Mouse (Mus musculus) forebrain, embryonic 16.5 days (tissue): ENCODE results near the gene Arhgap23. TPM values are rescaled to one million over a fixed set of nuclear protein-coding genes. Genes with fewer than 3 reads are reported as not detected.

Experiments used
- ATAC-seq: fragments of 200-750 bp; cut with Nextera tagmentation; 2 replicates; pipeline ENCODE4 v1.8.0; 2017; ENCODE audit warnings: mild to moderate bottlenecking, moderate library complexity
- H3K27ac ChIP-seq: fragments of 300-500 bp; sonication (generic); 2 replicates; pipeline ENCODE4 v1.5.1; 2014; ENCODE audit warnings: low read length, control low read depth
- H3K27me3 ChIP-seq: fragments of 300-500 bp; sonication (generic); replicated peaks from 2 replicates; pipeline ENCODE4 v1.6.1; 2014; ENCODE audit warnings: low read length; ENCODE audit not compliant: control insufficient read depth, insufficient read depth
- H3K36me3 ChIP-seq: fragments of 300-500 bp; sonication (generic); 2 replicates; pipeline ENCODE4 v1.6.1; 2014; ENCODE audit not compliant: control insufficient read depth, insufficient read depth
- H3K4me1 ChIP-seq: fragments of 300-500 bp; sonication (generic); replicated peaks from 2 replicates; pipeline ENCODE4 v1.6.1; 2014; ENCODE audit warnings: low read length; ENCODE audit not compliant: control insufficient read depth, insufficient read depth
- H3K4me2 ChIP-seq: fragments of 300-500 bp; sonication (generic); 2 replicates; pipeline ENCODE4 v1.6.1; 2014; ENCODE audit warnings: mild to moderate bottlenecking, low read length, control low read depth
- H3K4me3 ChIP-seq: fragments of 300-500 bp; sonication (generic); replicated peaks from 2 replicates; pipeline ENCODE4 v1.5.1; 2014; ENCODE audit warnings: mild to moderate bottlenecking, low read length, control low read depth
- H3K9ac ChIP-seq: fragments of 300-500 bp; sonication (generic); replicated peaks from 2 replicates; pipeline ENCODE4 v1.6.1; 2014; ENCODE audit warnings: low read depth, low read length, control low read depth
- H3K9me3 ChIP-seq: fragments of 300-500 bp; sonication (generic); 2 replicates; pipeline ENCODE4 v1.6.1; 2016; ENCODE audit warnings: low read length; ENCODE audit not compliant: control insufficient read depth
- WGBS: fragments of 180-500 bp; shearing (Covaris S2); extraction: QIAGEN DNeasy Blood & Tissue Kit; methylation state at CpG from one replicate; pipeline ENCODE4 v1.1.7; 2014; 5-methylcytosine and 5-hydroxymethylcytosine counted together
- polyA plus RNA-seq: library from polyadenylated mRNA; unstranded; fragments of >200 nt; fragmentation: Nextera tagmentation; extraction: Ambion mirVana; gene quantifications from 2 replicates; pipeline ENCODE4 v1.2.1, GENCODE M21; 2015

The Arhgap23 gene
- polyA plus RNA-seq, 1 experiment from 2014 or later = 7.5 TPM

DNA sequence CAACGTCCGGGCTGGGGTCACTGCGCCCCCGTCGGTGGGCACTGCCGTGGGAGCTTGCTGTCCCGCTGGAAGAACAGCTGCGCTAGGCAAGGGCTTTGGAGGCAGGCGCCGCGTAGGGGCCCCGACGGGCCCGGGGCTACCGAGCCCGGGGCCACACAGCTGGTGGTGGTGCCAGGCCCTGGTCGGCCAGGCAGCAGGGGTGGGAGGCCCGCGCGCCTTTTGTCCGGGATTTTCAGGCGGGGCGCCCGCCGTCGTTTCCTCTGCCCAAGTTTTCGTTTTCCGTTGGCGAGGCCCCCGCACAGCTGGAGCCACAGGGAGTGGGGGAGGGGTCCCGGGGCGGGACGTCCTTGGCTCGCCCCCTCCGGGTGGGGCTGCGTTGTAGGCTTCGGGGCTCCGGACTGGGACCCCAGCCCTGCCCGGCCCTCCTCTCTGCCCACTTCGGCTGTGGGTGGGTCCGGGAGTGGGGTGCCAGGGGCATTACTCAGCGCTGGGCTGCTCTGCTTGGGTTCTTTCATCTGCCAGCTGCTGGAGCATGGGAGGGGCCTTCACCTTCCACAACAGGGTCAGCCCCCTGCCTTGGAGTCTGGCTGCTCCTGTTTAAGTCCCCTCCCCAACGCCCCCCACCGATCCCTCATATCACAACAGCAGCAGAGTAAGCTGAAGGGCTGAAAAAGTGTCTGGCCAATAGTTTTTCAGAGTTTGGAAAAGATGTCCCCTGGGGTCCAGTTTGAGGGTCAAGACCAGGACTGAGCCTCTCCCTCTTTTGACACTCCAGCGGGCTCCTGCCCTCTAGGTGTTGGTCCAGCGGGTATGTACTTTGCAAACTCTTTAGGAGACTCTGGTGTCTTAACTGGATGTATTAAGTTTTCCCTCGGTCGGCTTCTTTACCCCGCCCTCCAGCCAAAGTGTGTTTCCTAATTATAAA, 641 bp downstream of the Arhgap23 start:
- peak overlapping the region; percentile 43 for H3K4me3 ChIP-seq
- no peaks in the 10 kb centered on the region; the same call in 1 of the 2 replicates for H3K27me3 ChIP-seq
- H3K9ac ChIP-seq = peak overlapping the region; percentile 35
- H3K27ac ChIP-seq = no peak overlapping the region
- H3K4me2 ChIP-seq = peak overlapping the region; percentile 44
- H3K36me3 ChIP-seq = no peaks in the 10 kb centered on the region
- peaks cover 9% of the 10 kb centered on the region for H3K4me1 ChIP-seq
- 3% methylated on average over 49 of the region's 49 CpGs for WGBS
- H3K9me3 ChIP-seq = no peaks in the 10 kb centered on the region
- ATAC-seq = peak; percentile 54; the same call in 1 of the 2 replicates

DNA sequence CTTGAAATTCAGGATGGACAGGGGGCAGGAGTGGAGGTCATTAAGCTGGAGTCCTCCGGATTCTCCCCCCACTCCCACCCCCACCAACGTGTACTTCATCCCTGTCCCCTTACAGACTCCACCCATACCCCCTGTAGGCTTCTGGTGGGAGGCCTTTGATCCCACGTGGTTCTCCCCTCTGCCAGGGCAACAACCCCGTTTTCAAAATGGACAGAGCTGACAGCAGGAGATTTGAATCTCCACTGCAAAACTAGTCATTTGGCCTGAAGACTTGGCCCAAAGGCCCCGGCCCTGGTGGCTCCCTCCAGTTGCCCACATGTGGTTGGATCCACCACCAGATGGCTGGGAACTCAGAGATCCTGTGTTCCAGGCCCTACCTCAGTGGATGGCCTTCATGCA, 1.3 kb downstream of the Arhgap23 start:
- Histone ChIP-seq H3K9ac (no peak overlapping the region), H3K27me3 (no peaks in the 10 kb centered on the region; the same call in 1 of the 2 replicates), H3K36me3 (no peaks in the 10 kb centered on the region), H3K4me1 (peaks cover 9% of the 10 kb centered on the region), H3K4me3 (no peak overlapping the region), H3K27ac (no peak overlapping the region; the same call in 1 of the 2 replicates), H3K4me2 (no peak overlapping the region), H3K9me3 (no peaks in the 10 kb centered on the region)
- WGBS = 12% methylated on average over 5 of the region's 5 CpGs
- ATAC-seq = no peak

DNA sequence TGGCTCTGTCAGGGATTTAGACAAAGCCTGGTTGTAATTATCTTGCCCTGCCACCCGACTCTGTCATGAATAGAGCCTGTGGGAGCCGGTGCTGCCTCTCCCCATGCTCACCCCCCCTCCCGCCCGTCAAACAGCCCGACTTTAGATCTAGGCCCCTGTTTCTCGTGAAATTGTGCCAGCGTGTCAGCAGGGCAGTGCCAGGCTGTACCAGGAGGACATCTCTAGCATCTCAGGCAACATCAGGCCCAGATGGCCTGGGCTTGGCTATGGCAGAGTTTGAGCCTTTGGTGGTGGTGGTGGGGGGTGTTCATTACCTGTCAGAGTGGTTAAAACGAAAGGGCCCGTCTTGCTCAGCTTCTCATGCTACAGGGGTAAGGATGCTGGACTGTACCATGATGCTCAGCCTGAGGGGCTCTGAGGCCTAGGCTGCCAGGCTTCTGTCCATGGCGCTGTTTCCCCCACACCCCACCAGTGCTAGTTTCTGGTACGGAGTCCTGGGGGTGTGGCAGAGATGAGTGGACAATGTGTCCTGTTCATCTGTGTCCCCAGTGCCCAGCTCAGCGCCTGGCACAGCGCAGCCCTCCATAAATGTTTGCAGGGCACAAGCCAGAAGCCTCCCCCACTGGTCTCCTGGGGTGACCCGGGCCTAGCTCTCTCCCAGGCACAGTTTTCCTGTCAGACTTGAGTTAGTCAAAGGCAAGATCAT, 3.7 kb downstream of the Arhgap23 start:
- peaks cover 9% of the 10 kb centered on the region for H3K4me1 ChIP-seq
- H3K36me3 ChIP-seq = no peaks in the 10 kb centered on the region
- no peak overlapping the region for H3K4me3 ChIP-seq
- H3K27me3 ChIP-seq = no peaks in the 10 kb centered on the region; the same call in 1 of the 2 replicates
- H3K4me2 ChIP-seq = no peak overlapping the region
- no peak for ATAC-seq
- no peak overlapping the region for H3K27ac ChIP-seq
- H3K9ac ChIP-seq = no peak overlapping the region
- 59% methylated on average over 14 of the region's 14 CpGs for WGBS
- H3K9me3 ChIP-seq = no peaks in the 10 kb centered on the region

DNA sequence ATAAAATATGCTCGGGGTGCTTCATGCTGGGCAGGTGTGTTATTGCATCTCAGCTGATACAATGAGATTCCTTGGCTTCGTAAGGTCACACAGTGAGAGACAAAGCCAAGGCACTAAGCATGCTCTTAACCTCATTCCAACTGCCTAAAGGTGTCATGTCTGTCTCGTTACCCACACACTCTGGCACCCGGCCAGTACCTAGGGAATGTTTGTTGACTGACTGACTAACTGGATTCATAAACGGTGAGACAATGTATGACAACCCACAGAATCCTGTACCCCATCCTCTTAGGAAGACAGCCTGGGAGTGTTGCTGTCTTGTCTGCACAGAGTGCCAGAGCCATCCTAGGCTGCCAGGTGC, 4.2 kb downstream of the Arhgap23 start:
- Histone ChIP-seq H3K36me3 (no peaks in the 10 kb centered on the region), H3K4me3 (no peak overlapping the region), H3K9ac (no peak overlapping the region), H3K4me1 (peaks cover 9% of the 10 kb centered on the region), H3K27me3 (no peaks in the 10 kb centered on the region; the same call in 1 of the 2 replicates), H3K9me3 (no peaks in the 10 kb centered on the region), H3K4me2 (no peak overlapping the region), H3K27ac (no peak overlapping the region)
- ATAC-seq = no peak
- 61% methylated on average over 5 of the region's 5 CpGs for WGBS

DNA sequence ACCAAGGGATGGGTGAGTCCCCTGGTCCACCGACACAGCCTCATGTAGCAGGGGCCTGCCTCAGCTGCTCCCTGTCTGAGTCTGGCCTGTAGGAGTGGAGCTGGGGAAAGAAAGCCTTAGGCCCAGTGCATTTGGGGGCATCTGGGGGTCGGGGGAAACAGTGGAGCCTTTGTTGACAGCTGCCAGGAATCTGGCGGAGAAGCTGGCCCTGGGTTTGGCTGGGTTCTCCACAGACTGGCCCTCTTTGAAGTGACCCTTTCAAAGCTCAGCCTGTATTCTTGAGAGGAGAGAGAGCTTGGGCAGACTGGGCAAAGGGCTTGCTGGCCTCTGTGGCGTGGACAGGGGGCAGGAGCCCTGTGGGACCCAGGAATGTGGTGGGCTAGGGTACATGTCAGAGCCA, 7.2 kb downstream of the Arhgap23 start:
- no peak overlapping the region for H3K27ac ChIP-seq
- no peak overlapping the region for H3K9ac ChIP-seq
- H3K4me1 ChIP-seq = no peaks in the 10 kb centered on the region; the same call in 1 of the 2 replicates
- H3K4me2 ChIP-seq = no peak overlapping the region
- H3K27me3 ChIP-seq = no peaks in the 10 kb centered on the region
- 30% methylated on average over 4 of the region's 4 CpGs for WGBS
- no peaks in the 10 kb centered on the region for H3K36me3 ChIP-seq
- ATAC-seq = peak; percentile 55; the same call in 1 of the 2 replicates
- no peak overlapping the region for H3K4me3 ChIP-seq
- no peaks in the 10 kb centered on the region for H3K9me3 ChIP-seq

DNA sequence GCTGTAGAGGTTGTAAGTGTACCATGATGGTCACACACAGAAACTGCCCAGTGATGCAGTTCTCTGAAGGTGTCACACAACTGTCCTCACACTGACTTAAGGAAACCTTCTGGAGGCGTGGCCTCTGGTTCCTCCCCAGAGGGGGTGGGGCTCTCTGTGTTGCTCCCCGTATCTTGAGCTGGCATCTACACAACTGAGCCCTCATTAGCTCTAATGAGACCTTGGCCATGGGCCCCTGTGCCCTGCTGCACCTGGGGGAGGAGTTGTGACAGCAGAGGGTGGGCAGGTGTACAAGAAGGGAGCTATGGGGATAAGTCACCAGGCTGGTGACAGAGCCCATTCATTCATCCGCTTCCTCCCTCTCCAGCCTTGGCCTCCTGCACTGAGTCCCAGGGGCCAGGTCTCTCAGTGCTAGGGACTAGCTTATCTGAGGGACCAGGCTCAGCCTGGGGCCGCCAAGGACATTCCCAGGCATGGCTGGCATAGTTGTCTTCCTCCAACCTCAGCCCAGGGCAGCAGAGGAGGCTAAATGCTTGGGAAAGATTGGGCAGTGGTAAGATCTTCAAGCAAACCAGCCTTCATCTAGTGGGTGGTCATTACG, 8.9 kb downstream of the Arhgap23 start:
- Histone ChIP-seq H3K4me2 (no peak overlapping the region), H3K36me3 (no peaks in the 10 kb centered on the region), H3K27me3 (no peaks in the 10 kb centered on the region), H3K4me3 (no peak overlapping the region), H3K4me1 (peaks cover 10% of the 10 kb centered on the region; the same call in 1 of the 2 replicates), H3K27ac (no peak overlapping the region), H3K9me3 (no peaks in the 10 kb centered on the region), H3K9ac (no peak overlapping the region)
- ATAC-seq = no peak
- WGBS = 47% methylated on average over 5 of the region's 5 CpGs

DNA sequence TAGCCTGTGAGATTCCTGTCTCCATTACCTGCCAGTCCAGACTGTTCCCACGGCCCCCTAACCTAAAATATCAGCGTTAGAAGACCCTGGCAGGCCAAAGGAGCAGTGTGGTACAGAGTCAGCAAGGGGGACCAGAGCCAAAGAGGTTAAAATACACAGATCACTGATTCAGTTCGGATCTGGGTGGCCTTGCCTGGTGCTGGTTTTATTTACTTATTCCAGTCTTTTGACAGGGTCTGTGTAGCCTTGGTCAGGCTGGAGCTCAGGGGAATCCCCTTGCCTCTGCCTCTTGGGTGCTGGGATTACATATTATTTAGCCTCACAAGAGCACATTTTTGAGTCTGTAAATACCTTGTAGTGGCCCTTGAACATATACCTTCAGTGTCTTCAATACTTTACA, 9.5 kb downstream of the Arhgap23 start:
- ATAC-seq = no peak
- no peak overlapping the region for H3K4me3 ChIP-seq
- H3K27me3 ChIP-seq = no peaks in the 10 kb centered on the region
- no peak overlapping the region for H3K27ac ChIP-seq
- H3K4me1 ChIP-seq = peaks cover 10% of the 10 kb centered on the region; the same call in 1 of the 2 replicates
- no peaks in the 10 kb centered on the region for H3K36me3 ChIP-seq
- no peak overlapping the region for H3K9ac ChIP-seq
- no peaks in the 10 kb centered on the region for H3K9me3 ChIP-seq
- 63% methylated on average over 3 of the region's 3 CpGs for WGBS
- no peak overlapping the region for H3K4me2 ChIP-seq

DNA sequence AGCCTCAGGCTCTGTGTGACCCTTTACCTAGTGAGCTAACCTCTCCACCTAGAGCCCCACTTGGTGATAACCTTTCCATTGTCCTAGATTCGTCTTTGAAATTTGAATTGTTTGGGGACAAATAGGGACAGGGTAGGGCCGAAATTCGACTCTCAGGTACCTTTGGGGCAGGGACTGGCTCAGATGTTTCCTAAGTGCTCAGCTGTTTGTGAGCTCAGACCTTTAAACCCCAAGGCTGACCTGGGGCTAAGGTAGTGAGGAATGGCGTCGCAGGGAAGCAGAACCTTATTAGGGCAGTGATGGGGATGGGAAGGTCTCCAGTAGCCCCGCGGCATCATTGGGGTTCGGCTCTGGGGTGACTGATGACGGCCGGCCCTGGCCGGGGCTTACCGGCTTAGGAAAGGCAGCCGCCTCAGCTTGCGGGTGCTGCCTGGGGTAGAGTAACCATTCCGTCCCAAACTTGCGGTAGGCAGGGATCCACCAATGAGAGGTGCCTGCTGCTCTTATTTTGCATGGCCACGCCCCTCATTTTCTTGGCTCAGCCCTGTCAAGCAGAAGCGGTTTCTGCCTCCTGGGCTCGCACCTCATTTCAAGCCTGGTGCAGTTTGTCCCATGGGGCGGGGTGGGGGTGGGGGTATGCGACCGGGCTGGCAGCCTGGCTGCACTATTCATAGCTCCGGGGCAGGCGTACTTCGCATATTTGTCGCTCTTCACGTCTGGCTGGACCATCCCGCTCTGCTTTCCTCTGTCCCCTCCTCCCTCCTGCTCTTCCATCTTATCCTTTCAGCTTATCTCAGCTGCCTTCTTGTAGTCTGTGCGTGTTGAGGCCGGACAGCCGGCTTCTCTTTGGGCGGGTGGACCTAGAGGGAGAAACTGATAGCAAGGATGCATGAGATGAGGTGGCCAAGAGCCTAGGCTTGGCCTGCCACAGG, 12.7 kb downstream of the Arhgap23 start:
- peak; percentile 93 for ATAC-seq
- Histone ChIP-seq H3K9me3 (no peaks in the 10 kb centered on the region), H3K36me3 (no peaks in the 10 kb centered on the region), H3K27ac (no peak overlapping the region; the same call in 1 of the 2 replicates), H3K27me3 (no peaks in the 10 kb centered on the region), H3K4me1 (peaks cover 10% of the 10 kb centered on the region; the same call in 1 of the 2 replicates), H3K9ac (peak overlapping the region; percentile 20), H3K4me3 (peak overlapping the region; percentile 43), H3K4me2 (peak overlapping the region; percentile 58)
- whole genome bisulfite sequencing = 1% methylated on average over 32 of the region's 32 CpGs
